Mouse (Mus musculus): ENCODE results near the gene BC024978. TPM values are rescaled to one million over a fixed set of nuclear protein-coding genes. Genes with fewer than 3 reads are reported as not detected.

BC024978 gene
- 10 to 100 TPM; 21.0 to 25.0 TPM for total RNA-seq (2021)
- long read RNA-seq, experiment 1, partial matches to known transcripts, result 0 of 1 reads
- long read RNA-seq, experiment 1, other reads (novel, unspliced or antisense), result 1 of 1 reads
- long read RNA-seq, experiment 2, partial matches to known transcripts, result 1 of 1 reads
- long read RNA-seq, experiment 2, other reads (novel, unspliced or antisense), result 0 of 1 reads

DNA sequence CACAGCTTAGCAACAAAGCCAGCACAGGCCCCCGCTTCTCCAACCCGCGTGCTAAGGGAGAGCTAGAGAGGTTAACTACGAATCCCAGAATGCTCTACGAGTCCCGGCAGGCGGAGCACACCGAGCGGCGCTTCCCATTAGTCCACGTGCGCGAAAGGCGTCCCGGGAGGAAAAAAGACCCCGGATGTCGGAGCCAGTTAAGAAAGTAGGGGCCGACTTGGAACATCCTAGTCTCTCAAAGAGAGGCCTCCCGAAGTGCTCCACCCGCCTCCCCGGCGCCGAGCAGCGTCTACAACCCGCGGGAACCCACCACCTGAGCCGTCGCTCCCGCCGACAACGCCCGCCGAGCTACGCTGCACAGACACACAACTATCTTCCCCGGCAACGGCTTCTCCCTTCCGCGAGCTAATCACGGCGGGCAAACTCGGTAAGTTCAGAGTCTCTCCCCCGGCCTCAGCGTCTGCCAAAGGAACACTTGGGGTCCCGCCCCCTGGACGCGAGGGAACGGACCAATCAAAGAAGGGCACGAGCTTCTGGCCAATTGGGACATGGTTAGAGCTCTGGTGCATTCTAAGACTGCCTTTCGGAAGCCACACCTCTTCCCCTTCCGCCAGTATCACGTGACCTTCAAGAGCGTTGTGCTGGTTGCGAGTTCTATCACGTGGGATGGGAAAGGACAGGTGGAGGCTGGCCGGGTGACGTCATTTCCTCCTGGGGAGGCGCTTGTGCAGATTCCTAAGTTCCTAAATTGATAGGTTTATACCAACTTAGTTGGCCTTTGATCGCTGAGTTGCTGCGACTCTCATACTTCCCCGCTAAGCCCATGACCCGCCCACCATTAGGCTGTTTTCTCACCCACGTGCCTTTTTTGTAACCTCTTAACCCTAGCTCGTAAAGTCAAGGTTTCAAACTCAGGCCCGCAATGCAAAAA is at the start of gene BC024978, which contains the start of gene Snrpa:
Gene BC024978 (plus strand): TSS at position 101 of the 931 bp plus-strand sequence.
Gene Snrpa (minus strand): TSS at position 591 of the 931 bp plus-strand sequence.
- DNase-seq, result peak; percentile 96 to 97

DNA sequence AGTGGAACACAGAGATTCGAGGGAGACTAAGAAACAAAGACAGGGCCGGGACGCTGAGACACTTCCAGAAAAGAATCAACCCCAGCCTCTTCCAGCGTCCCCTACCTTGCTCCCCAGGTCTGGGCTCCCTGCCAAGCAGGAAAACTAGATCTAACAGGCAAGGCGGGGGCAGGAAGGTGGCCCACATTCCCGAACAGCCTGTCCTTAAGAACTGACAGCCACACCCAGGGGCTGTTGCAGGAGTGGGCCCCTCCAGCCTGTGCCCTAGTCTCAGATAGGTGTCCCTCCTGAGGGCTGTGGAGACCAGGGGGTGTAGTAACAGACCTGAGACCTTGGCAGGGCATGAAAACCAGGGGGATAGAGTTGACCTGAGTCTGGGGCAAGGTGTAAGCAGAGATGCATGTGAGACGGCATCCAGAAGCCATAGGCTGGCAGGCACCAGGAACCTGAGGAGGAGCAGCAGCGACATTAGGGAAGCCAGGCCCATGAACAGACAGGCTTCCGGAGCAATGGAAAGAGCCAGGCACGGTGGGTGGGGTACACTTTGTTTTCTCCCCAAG is 42.3 kb upstream of the BC024978 start, which contains the start of gene Cyp2t4:
Gene Cyp2t4 (plus strand): TSS at position 510 of the 560 bp plus-strand sequence.
- DNase-seq, result no peak

DNA sequence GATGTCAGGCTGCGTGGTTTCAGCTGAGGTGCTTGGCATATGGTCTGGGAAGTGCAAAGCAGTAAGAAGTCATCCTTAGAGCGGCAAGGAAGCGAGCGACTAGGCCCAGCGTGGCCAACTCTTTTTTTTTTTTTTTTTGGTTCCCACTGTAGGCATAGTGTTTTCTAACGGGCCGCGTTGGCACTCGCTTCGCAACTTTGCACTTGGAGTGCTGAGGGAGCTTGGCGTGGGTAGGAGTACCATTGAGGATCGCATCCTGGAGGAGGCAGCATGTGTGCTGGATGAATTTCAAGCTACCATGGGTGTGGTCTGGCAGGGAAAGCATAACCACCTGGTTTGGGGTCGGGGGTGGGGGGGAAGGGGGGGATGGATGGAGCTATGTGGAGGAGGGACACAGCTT is 39.6 kb upstream of the BC024978 start:
- no peak for DNase-seq

DNA sequence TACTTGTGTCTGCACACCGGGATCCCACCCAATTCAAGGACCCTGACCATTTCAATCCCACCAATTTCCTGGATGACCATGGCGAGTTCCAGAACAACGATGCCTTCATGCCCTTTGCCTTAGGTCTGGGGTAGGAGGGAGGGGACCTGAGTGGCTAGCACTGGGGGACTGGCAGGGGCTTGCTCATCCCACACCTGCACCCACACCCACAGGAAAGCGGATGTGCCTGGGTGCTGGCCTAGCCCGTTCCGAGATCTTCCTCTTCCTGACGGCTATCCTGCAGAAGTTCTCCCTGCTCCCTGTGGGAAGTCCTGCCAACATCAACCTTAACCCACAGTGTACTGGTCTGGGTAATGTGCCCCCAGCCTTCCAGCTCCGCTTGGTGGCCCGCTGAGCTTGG is 37.4 kb upstream of the BC024978 start:
- no peak for DNase-seq

DNA sequence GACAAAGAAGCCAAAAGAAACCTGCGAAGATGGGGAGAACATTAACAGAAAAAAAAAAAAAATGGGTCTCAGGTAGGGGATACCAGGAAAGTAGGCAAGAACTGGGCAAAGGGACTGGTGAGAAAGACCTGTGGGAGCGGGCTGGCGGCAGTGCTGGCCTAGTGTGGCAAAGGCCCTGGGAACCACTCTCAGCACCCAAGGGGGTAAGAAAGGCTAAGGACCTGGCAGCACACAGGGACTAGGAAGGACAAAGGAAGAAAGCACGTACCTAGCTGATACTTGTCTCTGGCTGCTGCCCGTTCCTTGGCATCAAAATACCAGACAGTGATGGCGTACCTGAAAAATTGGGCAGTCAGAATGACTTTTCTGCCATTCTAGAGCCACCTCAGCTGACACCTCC is 36.3 kb upstream of the BC024978 start:
- DNase-seq, result peak in 1 of 2 experiments; percentile 38

DNA sequence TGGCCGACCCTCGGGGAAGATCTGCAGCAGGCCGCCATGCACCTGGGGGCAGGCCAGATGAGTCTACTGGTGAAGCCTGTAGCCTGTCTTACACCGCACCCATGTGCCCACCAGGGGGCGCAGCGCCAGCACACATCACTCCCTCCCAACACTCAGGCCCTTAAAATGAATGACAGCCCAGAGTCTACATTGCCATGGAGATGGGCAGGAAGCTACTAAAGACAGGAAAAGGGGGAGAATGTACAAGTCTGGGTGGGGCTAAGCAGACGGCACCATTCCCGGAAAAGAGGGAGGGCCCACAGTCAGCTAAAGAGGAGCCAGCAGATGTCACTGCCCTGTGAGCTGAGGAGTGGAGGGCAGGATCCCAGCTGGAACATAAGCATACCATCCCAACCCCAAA is 35.7 kb upstream of the BC024978 start:
- DNase-seq, result peak; percentile 89 to 92

DNA sequence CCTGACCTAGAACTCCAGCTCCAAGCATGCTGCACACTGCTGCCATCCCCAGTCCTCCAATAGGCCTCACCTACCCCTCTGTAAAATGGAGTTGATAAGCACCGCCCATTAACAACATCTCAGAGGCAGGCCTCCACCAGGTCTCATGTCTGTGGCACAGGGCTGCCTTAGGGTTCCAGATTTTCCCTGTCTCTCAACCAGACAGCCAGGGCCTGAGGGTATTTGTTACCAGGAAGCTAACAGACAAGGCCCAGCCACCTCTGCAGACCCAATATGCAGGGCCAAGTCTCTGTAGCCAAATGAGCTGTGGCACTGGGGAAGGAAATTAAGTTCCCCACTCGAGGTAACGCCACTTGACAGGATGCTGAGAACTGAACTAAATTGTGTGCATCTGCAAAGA is 34.7 kb upstream of the BC024978 start:
- DNase-seq, result no peak

DNA sequence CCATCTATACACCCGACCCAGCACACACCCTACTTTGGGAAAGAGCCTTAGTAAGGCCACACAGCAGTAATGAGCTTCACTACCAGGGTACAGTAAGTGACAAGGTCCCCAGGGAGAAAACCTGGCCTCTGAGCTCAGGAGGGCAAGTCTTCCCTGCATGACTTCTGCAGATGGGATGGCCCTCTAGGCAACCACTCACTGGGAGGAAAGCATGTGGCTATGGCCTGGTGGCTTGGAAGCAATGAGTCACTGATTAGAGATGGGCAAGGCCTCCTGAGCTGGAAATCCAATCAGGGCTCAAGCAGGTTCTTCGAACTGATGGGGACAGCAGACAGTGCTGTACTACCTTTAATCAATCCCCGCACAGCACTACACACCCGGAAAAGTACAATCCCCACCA is 33.8 kb upstream of the BC024978 start:
- DNase-seq, result peak; percentile 55 to 58

DNA sequence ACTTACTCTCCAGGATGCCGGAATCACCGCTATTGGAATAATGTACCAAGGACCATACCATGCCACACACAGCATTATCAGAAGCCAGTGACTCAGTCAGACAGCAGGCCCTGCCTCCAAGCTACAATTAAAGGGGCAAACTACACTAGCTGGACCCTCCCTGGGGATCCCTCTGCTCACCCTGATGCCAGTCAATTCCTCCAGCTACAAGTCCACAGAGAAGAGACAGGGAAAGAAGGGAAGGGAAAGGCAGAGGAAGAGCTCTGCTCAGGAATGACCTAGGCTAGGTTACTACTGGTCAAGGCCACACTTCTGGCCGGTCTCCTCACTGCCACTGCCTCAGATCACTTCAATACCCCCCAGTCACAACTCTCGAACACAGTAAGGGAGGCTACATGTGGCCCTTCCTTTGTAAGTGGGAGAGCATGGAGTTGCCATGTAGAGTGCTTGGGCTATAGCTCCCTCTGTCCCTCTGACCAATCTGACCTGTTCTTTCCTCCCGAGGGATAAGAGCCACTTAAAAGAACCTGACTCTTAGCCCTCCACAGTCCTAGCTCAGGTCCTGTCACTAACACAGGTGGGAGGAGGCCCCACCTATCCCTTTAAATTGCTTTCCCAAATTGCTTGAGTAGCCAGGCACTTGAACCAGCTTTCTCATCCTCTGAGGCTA is 32.7 kb upstream of the BC024978 start:
- peak in 1 of 2 experiments; percentile 26 for DNase-seq

DNA sequence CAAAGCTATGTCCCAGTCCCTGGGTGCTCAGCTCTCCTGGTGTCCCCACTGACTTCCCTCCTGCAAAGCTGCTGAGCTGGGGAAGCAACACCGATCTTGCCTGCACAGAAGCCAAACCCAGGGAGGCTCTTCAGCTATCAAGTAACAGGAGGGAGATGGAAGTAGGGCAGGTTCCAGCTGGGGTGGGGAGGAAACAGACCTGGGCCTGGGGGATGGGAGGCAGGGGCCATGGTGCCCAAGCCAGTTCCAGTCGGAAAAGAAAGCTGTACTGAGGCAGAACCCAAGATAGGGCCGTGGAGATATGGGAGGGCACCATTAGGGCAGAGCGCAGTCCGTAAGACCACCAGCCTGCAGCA is 32.2 kb upstream of the BC024978 start:
- no peak for DNase-seq

DNA sequence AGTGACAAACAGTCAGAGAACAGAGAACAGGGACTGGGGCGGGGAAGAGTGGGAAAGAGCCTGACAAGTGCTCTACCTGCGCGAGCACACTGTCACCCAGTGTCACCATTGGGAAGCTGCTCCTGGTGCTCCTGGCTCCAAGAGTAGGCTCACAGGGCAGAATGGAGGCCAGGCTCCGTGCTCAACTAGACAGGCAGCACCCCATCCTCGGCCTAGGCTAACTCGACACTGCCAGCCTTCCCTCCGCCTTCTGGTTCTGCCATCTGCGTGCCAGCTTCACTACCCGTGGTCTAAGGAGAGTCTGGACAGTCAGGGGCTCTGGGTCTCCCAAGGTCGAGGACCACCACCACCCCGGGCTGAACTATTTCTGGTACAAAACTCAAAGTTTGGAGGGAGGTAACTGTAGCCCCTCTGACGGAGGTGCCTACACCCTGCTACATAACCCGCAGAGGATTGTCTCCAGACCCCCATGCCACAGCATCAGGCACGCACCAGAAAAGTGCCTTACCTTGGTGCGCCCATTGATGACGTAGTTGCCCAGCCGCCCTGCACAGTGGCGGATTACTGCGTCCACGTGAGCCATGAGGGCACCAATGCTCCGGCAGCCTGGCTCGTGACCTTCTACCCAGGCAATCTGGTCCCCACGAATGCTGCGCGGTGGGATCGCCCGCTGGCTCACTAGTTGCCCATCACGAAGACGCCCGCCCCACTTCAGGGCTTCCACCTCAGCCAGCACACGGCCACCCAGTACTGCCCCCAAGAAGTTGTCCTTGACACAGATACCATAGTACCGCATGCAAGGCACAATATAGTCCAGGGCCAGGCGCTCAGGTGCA is 31.3 kb upstream of the BC024978 start:
- peak; percentile 71 for DNase-seq

DNA sequence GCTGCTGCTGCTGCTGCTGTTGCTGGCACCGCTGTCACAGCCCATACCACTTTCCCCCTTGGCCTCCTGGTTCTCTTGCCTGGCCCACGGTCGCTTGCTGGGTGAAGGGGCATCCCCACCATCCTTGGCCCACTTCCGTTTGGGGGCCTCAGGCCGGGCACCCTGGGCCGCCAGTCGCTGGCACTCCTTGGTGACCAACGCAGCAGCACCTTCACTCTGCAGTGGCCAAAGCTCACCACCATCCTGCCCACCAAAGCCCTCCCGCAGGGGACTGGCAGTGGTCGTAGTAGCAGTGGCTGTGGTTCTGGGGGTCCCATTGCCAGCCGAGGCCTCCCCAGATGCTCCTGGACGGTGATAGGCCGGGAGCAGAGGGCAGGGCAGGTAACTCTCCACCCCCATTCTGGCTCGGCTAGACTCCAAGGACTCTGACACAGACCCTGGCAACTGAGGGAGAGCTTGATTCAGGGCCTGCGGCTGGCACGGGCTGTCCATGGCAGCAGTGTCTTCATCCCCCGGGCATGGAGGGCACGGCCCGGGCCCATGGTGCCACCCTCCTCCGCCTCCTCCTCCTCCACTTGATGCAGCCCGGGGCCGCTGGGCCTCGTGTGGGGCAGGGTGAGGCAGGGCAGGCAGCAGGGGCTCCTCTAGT is 30.4 kb upstream of the BC024978 start:
- peak; percentile 87 to 89 for DNase-seq

DNA sequence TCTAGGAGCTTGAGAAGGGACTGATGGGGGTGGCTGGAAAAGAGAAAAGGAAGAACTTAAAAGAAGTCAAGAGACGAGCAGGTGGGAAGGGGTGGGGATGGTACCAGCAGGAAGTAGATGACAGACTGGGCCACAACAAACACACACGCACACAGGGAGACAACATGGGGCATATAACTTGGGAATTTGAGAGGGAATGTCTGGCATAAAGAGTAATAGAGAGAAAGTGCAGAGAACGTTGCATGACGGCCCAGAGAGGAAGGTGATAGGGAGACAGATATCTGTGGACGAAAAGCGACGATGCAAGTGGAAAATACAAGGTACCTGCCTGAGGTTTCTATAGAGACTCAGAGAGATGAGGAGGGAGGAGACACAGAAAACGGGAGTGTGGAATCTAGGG is 29.9 kb upstream of the BC024978 start:
- DNase-seq, result no peak

DNA sequence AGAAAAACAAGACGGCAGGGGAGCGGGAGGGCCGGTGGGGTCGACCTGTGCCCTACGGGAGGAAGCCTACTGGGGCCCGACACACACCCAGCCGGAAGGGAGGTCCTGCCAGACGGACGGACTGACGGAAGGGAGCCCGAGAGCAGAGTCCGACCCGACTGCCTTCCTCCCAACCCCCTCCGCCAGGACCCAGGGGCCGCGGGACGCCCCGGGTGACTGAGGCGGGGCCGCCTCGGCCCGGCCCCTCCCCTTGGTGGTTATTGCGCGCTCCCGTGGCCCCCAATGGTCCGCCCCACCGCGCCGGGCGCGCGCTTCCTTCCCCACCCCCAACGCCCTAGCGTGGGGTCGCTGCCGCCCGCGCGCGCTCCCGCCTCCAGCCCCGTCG is 29.4 kb upstream of the BC024978 start:
- peak; percentile 92 to 96 for DNase-seq

DNA sequence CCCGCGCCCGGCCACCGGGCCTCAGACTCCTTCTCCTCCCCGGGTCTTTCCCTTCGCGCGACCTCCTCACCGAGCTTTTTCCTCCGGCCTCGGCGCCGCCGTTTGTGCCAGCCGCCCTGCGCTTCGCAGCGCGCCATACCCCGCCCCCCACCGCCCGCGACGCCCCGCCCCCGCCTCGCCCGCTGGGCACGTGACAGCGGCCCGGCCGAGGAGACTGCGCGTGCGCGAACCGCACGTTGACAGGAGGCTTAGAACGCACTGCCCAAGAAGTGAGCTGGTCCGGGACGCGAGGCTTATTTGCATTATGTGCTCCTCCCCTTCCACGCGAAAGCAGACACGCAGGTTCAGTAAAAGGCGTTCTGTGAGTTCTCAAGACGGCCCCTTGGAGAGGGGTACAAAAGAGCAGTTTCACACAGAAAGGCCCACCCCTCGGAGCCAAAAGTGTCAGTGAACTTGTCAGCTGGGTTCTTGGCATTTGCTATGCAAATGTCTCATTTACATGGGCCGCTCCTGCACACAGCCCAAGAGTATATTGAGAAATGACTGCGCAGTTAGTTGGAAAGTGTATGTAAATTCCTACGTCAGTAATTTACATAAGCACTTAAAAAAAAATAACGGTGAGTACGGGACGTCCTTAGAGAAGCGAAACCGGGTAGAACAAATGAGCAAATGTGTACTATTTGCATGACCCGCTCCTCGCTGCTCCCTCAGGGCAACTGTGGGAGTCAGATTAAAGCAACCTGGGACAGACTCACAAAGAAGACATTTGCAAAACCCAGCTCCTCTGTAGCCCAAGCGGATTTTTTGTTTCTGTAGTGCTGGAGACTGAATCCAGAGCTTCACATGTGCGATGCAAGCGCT is 28.7 kb upstream of the BC024978 start, which contains the start of gene Egln2:
Gene Egln2 (minus strand): TSS at position 189 of the 861 bp plus-strand sequence.
- peak; percentile 97 for DNase-seq

DNA sequence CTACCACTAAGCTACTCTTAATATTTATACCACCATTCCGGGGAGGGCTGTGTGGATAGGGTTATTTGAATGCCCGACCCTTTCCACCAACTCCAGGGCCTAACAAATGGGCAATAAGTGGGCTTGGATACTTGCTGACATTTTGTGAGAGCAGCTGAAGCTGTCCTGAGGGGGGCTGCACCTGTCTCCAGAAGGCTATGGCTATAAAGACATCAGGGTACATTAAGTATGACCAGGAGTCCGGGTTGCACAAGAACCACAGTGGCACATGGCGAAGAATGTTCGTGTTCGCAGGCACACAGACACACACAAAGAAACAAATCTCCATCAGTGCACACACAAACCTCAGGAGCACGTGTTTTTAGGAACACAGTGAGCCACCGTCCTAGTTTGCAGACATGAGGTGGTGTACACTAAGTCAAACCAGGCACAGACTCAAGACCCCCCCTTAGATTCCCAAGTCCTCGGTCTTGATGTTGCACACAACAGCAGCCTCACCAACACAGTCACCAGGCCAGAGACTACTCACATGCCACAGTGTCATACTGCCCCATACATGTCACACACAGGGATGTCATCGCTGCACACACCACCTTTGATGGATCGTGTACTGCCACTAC is 28.0 kb upstream of the BC024978 start:
- no peak for DNase-seq

DNA sequence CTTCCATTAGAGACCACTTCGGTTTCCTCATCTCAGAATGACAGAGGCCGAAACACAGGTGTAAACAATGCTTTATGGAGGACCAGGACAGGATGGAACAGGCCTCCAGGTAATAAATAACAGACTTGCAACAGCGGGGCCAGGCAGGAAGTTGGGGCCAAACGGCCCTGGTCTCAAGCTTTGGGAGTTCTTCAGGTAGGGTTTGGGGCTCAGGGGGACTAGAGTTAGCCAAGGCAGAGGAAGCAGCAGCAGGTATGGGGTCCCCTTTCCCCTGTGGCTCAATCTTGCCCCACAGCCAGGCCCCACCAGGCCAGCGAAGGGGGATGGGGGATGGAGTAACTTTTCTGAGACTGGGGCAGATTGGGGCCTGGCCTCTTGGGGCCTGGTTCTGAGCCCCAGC is 27.2 kb upstream of the BC024978 start:
- no peak for DNase-seq

DNA sequence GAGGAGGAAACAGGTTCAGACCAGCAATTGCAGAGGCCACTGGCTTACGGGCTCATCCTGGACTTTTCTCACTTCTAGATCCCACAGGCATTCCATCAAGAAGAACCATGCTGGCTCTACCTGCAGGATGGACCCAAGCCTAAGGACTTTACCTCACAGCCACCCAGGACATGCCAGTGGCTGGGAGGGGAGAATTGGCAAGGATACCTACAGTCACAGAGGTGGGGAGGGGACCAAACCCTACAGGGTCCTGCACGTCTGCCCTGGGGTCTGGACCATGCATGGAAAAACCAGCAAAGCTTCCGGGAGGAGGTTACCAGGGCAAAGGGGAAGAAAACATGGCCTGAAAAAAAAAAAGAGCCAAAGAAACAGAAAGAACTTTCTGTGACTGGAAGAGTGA is 24.6 kb upstream of the BC024978 start:
- DNase-seq, result no peak

DNA sequence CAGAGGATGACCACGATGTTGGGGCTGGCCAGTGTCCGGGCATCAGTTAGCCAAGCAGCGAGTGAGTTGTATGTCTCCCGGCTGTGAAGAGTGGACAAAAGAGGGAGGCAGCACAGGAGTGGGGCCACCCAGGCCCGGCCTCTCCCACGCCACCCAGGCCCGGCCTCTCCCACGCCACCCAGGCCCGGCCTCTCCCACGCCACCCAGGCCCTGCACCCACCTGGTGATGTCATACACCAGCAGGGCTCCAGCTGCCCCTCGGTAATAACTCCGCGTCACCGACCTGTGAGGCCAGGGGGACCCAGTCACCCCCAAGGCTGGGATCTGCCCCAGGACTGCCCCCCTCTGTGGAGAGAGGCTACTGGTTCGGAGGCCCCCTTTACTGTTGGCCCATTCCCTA is 21.1 kb upstream of the BC024978 start:
- no peak for DNase-seq

DNA sequence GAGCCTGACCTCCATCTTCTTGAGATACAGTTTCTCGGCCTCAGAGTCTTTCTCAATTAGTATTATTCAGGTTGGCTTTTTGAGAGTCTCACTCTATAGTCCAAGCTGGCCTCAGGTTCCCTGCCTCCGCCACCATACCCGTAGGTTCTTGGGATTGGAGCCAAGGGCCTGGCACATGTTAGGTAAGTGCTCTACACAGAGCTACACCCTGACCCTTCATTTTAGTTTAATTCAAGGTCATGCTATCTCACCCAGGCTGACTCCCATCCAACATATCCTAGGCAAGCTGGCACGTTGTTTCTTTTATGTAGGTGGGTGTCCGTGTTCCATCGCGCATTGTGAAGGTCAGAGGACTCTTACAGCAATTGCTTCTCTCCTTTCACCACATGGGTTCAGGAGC is 20.7 kb upstream of the BC024978 start:
- DNase-seq, result no peak

All from adrenal gland, postnatal 36 days (tissue).